Mouse (Mus musculus) MEL (cell line): ENCODE data around the gene Macrod1. TPM values are rescaled to one million over a fixed set of nuclear protein-coding genes. Genes with fewer than 3 reads are reported as not detected.

Experiments
- DNase-seq: peaks from one replicate; pipeline ENCODE4 v3.0.0; 2011; ENCODE audit warnings: low read depth, low spot score
- H3K27ac ChIP-seq: 2 replicates; pipeline ENCODE4 v1.5.1; 2012; ENCODE audit warnings: low read depth, mild to moderate bottlenecking, control low read depth, low read length, moderate library complexity; ENCODE audit not compliant: control insufficient read depth
- H3K27me3 ChIP-seq, 2 experiments: fragments of 150-350 bp in 1 of 2; sonication (generic) in 1 of 2; 2 replicates each; pipeline ENCODE4 v1.6.1; 2012; ENCODE audit warnings: low read length in 2 of 2, mild to moderate bottlenecking in 2 of 2, improper control_type of control experiment in 1 of 2, moderate library complexity in 1 of 2; ENCODE audit not compliant: insufficient read depth in 2 of 2, control insufficient read depth in 1 of 2
- H3K36me3 ChIP-seq, 2 experiments: 2 replicates each; pipeline ENCODE4 v1.6.1; 2012 to 2014; ENCODE audit warnings: low read length in 2 of 2, improper control_type of control experiment in 1 of 2, inconsistent platforms in 1 of 2, mild to moderate bottlenecking in 1 of 2; ENCODE audit not compliant: insufficient read depth in 2 of 2, control insufficient read depth in 1 of 2
- H3K4me1 ChIP-seq, 2 experiments: fragments of 150-350 bp in 1 of 2; sonication (generic) in 1 of 2; 2 replicates each; pipeline ENCODE4 v1.6.1; 2012; ENCODE audit warnings: low read length in 2 of 2, improper control_type of control experiment in 1 of 2, mild to moderate bottlenecking in 1 of 2; ENCODE audit not compliant: insufficient read depth in 2 of 2, control insufficient read depth in 1 of 2
- H3K4me3 ChIP-seq, 2 experiments: fragments of 150-350 bp in 1 of 2; sonication (generic) in 1 of 2; 2 replicates each; pipeline ENCODE4 v1.5.1; 2012; ENCODE audit warnings: low read depth in 2 of 2, low read length in 2 of 2, mild to moderate bottlenecking in 2 of 2, moderate library complexity in 2 of 2, control low read depth in 1 of 2, improper control_type of control experiment in 1 of 2; ENCODE audit not compliant: control insufficient read depth in 1 of 2, insufficient read depth in 1 of 2
- H3K79me2 ChIP-seq: 2 replicates; pipeline ENCODE4 v1.6.1; 2012; ENCODE audit warnings: mild to moderate bottlenecking, low read length, moderate library complexity; ENCODE audit not compliant: control insufficient read depth, poor library complexity, insufficient read depth
- H3K9ac ChIP-seq: 2 replicates; pipeline ENCODE4 v1.6.1; 2012; ENCODE audit warnings: low read depth, mild to moderate bottlenecking, control low read depth, low read length, moderate library complexity; ENCODE audit not compliant: control insufficient read depth, poor library complexity, severe bottlenecking
- H3K9me3 ChIP-seq: fragments of 150-350 bp; sonication (generic); replicated peaks from 2 replicates; pipeline ENCODE4 v1.6.1; 2012; ENCODE audit warnings: mild to moderate bottlenecking, low read length, improper control_type of control experiment, moderate library complexity; ENCODE audit not compliant: insufficient read depth
- CHD1 ChIP-seq: IDR thresholded peaks from 2 replicates; pipeline ENCODE4 v1.6.1; 2012; ENCODE audit warnings: low read depth, mild to moderate bottlenecking, inconsistent platforms, low read length, improper control_type of control experiment
- CTCF ChIP-seq, 3 experiments: IDR thresholded peaks in 2 of 3; conservative IDR thresholded peaks in 1 of 3; 2 replicates each; pipeline ENCODE4 v1.5.1; 2011 to 2012; ENCODE audit warnings: low read length in 3 of 3, low read depth in 2 of 3, mild to moderate bottlenecking in 2 of 3, improper control_type of control experiment in 1 of 3, inconsistent platforms in 1 of 3, mixed read lengths in 1 of 3, moderate library complexity in 1 of 3; ENCODE audit not compliant: control insufficient read depth in 1 of 3, insufficient read depth in 1 of 3, poor library complexity in 1 of 3, severe bottlenecking in 1 of 3
- ELF1 ChIP-seq: IDR thresholded peaks from 2 replicates; pipeline ENCODE4 v1.6.1; 2014; ENCODE audit warnings: low read depth, mild to moderate bottlenecking, inconsistent platforms, low read length, improper control_type of control experiment, moderate library complexity
- ETS1 ChIP-seq: IDR thresholded peaks from 2 replicates; pipeline ENCODE4 v1.6.1; 2012; ENCODE audit warnings: low read depth, mild to moderate bottlenecking, inconsistent platforms, low read length, improper control_type of control experiment, moderate library complexity
- GABPA ChIP-seq: IDR thresholded peaks from 2 replicates; pipeline ENCODE4 v1.6.1; 2012; ENCODE audit warnings: low read depth, mild to moderate bottlenecking, inconsistent platforms, low read length, improper control_type of control experiment, moderate library complexity
- JUND ChIP-seq: IDR thresholded peaks from 2 replicates; pipeline ENCODE4 v1.6.1; 2011; ENCODE audit warnings: low read depth, mild to moderate bottlenecking, improper control_type of control experiment, low read length
- KAT2A ChIP-seq: conservative IDR thresholded peaks from 2 replicates; pipeline ENCODE4 v1.6.1; 2012; ENCODE audit warnings: low read depth, low read length, improper control_type of control experiment, inconsistent platforms
- MEF2A ChIP-seq: IDR thresholded peaks from 2 replicates; pipeline ENCODE4 v1.6.1; 2014; ENCODE audit warnings: low read depth, mild to moderate bottlenecking, inconsistent platforms, low read length, improper control_type of control experiment; ENCODE audit not compliant: poor library complexity, insufficient replicate concordance, severe bottlenecking; ENCODE audit errors: extremely low read depth
- MYC ChIP-seq: IDR thresholded peaks from 2 replicates; pipeline ENCODE4 v1.6.1; 2011; ENCODE audit warnings: low read depth, mild to moderate bottlenecking, low read length, improper control_type of control experiment, moderate library complexity
- NELFE ChIP-seq: IDR thresholded peaks from 2 replicates; pipeline ENCODE4 v1.6.1; 2011; ENCODE audit warnings: low read depth, low read length, improper control_type of control experiment
- POLR2AphosphoS5 ChIP-seq: IDR thresholded peaks from 2 replicates; pipeline ENCODE4 v1.6.1; 2012; ENCODE audit warnings: low read depth, borderline replicate concordance, mild to moderate bottlenecking, inconsistent platforms, low read length, moderate library complexity, mixed read lengths
- RAD21 ChIP-seq: IDR thresholded peaks from 2 replicates; pipeline ENCODE4 v1.6.1; 2011; ENCODE audit warnings: mild to moderate bottlenecking, low read depth, low read length, improper control_type of control experiment
- RCOR1 ChIP-seq: IDR thresholded peaks from 2 replicates; pipeline ENCODE4 v1.6.1; 2012; ENCODE audit warnings: low read depth, mild to moderate bottlenecking, inconsistent platforms, low read length, improper control_type of control experiment
- SMC3 ChIP-seq: IDR thresholded peaks from 2 replicates; pipeline ENCODE4 v1.6.1; 2011; ENCODE audit warnings: low read depth, low read length, improper control_type of control experiment
- TBP ChIP-seq: IDR thresholded peaks from 2 replicates; pipeline ENCODE4 v1.8.0; 2011; ENCODE audit warnings: low read depth, low read length, improper control_type of control experiment
- TCF12 ChIP-seq: IDR thresholded peaks from 2 replicates; pipeline ENCODE4 v1.6.1; 2014; ENCODE audit warnings: low read depth, mild to moderate bottlenecking, inconsistent platforms, low read length, improper control_type of control experiment, moderate library complexity
- UBTF ChIP-seq: IDR thresholded peaks from 2 replicates; pipeline ENCODE4 v1.6.1; 2012; ENCODE audit warnings: low read depth, mild to moderate bottlenecking, inconsistent platforms, low read length, improper control_type of control experiment, moderate library complexity, borderline replicate concordance; ENCODE audit not compliant: insufficient read depth
- ZC3H11A ChIP-seq: IDR thresholded peaks from 2 replicates; pipeline ENCODE4 v1.6.1; 2012; ENCODE audit warnings: low read depth, mild to moderate bottlenecking, inconsistent platforms, low read length, improper control_type of control experiment
- ZKSCAN1 ChIP-seq: IDR thresholded peaks from 2 replicates; pipeline ENCODE4 v1.6.1; 2012; ENCODE audit warnings: low read depth, mild to moderate bottlenecking, inconsistent platforms, low read length, improper control_type of control experiment, moderate library complexity
- ZMIZ1 ChIP-seq: IDR thresholded peaks from 2 replicates; pipeline ENCODE4 v1.6.1; 2012; ENCODE audit warnings: low read depth, mild to moderate bottlenecking, inconsistent platforms, low read length, improper control_type of control experiment, moderate library complexity
- polyA plus RNA-seq, 2 experiments: library from polyadenylated mRNA; stranded (reverse) in 1 of 2; unstranded in 1 of 2; fragments of >175 nt in 1 of 2; fragments of >200 nt in 1 of 2; gene quantifications; 2 replicates each; pipeline versions ENCODE4 v1.2.1 to v1.2.4; 2012; ENCODE audit warnings: low replicate concordance in 2 of 2, low read depth in 1 of 2; ENCODE audit not compliant: insufficient read length in 2 of 2, insufficient read depth in 1 of 2, missing spikeins in 1 of 2
- total RNA-seq: library from RNA; depleted of rRNA; stranded (reverse); fragments of 300-350 nt; gene quantifications from 2 replicates; pipeline ENCODE4 v1.2.3, GENCODE M21; 2012

The Macrod1 gene
- total and polyA plus RNA-seq, 3 experiments = 4.5 to 15.7 TPM; not detected in 1

DNA sequence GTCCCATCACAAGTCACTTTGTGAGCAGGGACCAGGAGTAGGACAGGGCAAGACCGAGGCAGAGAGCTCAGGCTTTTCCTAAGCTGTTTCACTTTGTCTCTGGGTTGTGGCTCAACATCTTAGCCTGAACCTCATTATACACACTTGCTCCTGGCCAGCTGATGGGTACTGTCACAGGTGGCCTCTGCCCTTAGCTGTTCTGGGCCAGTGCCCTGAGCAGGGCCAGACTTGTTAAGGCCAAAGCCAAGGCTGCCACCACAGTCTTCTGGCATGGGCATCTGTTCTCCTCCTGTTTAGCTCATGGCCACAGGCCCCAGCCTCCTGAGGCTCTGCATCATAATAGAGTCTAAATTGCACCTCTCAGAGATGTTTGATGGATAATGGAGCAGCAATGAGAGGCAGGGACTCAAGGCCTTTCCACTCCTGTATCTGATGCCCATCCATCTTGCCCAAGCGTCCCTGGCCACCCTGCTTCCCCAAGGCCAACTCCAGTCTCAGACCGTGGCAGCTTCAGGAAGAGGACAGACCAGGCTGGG lies 43.1 kb downstream of the Macrod1 start:
- H3K79me2 ChIP-seq = no peaks in the 10 kb centered on the region
- DNase-seq = no peak

DNA sequence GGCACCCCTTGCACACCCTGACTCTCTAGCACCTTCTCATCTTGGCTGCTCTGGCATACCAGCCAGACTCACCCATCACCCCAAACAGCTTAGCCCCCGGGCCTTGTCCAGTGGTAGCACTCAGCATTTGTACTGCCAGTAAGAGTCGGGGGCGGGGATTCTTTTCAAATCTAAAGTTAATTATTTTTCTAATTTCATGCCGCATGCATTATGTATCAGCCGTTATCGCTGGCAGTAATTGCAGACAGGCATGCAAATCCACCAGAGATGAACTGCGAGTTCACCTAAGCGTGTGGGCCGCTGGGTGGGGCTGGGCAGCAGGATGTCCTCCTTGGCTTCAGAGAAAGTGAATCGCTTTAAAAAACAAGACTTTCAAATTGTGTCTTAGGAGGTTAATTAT lies 45.4 kb downstream of the Macrod1 start:
- H3K9me3 ChIP-seq = no peaks in the 10 kb centered on the region
- no peak overlapping the region for H3K27ac ChIP-seq
- H3K9ac ChIP-seq = no peak overlapping the region
- TF ChIP-seq GABPA (no peak), MYC (no peak), KAT2A (no peak), TCF12 (no peak), ZC3H11A (no peak), MEF2A (no peak), JUND (no peak), SMC3 (no peak), NELFE (no peak)
- no peak overlapping the region for H3K4me3 ChIP-seq
- no peaks in the 10 kb centered on the region for H3K79me2 ChIP-seq
- no peaks in the 10 kb centered on the region for H3K36me3 ChIP-seq
- no peaks in the 10 kb centered on the region for H3K27me3 ChIP-seq
- H3K4me1 ChIP-seq = no peaks in the 10 kb centered on the region
- no peak for DNase-seq

More for the DNA sequence above, 43.1 kb downstream of the Macrod1 start:
- Histone ChIP-seq H3K4me3 (no peak overlapping the region), H3K27me3 (no peaks in the 10 kb centered on the region), H3K9me3 (no peaks in the 10 kb centered on the region), H3K4me1 (no peaks in the 10 kb centered on the region), H3K36me3 (no peaks in the 10 kb centered on the region), H3K27ac (no peak overlapping the region)
- TF ChIP-seq UBTF = no peak
- no peak for TF ChIP-seq MEF2A
- no peak for TF ChIP-seq ZC3H11A
- no peak for TF ChIP-seq ZKSCAN1
- TF ChIP-seq ELF1 = no peak
- TF ChIP-seq RCOR1 = no peak
- no peak for TF ChIP-seq MYC
- no peak for TF ChIP-seq ETS1
- TF ChIP-seq CTCF (IDR thresholded peaks at IDR 0.05 in 2 of 3, conservative IDR thresholded peaks at IDR 0.05 in 1 of 3; ENCODE audit: control insufficient read depth in 1 of 3, insufficient read depth in 1 of 3, low read depth in 2 of 3, low read length in 3 of 3, poor library complexity in 1 of 3, severe bottlenecking in 1 of 3) = no peak
- TF ChIP-seq CHD1 = no peak
- no peak for TF ChIP-seq POLR2AphosphoS5
- no peak for TF ChIP-seq RAD21
- TF ChIP-seq NELFE = no peak
- no peak for TF ChIP-seq ZMIZ1
- no peak for TF ChIP-seq TBP
- TF ChIP-seq, all 39 proteins: peak for 0
- H3K9ac ChIP-seq = no peak overlapping the region
